Mouse (Mus musculus) duodenum, adult 2 months (tissue): ENCODE results near the gene Prg3. TPM values are rescaled to one million over a fixed set of nuclear protein-coding genes. Genes with fewer than 3 reads are reported as not detected.

Experiments used
- polyA plus RNA-seq: library from polyadenylated mRNA; depleted of rRNA; stranded (reverse); fragments of >200 nt; gene quantifications from 2 replicates; pipeline ENCODE4 v1.2.3, GENCODE M21; 2012; ENCODE audit warnings: low replicate concordance; rRNA removed

Prg3 gene
- not detected in 2 replicates for polyA plus RNA-seq

GRCm38 (mm10) chr2:84987930-84988329 lies at the start of gene Prg3:
Gene Prg3, plus strand, starts transcription at chr2:84988215.

DNA sequence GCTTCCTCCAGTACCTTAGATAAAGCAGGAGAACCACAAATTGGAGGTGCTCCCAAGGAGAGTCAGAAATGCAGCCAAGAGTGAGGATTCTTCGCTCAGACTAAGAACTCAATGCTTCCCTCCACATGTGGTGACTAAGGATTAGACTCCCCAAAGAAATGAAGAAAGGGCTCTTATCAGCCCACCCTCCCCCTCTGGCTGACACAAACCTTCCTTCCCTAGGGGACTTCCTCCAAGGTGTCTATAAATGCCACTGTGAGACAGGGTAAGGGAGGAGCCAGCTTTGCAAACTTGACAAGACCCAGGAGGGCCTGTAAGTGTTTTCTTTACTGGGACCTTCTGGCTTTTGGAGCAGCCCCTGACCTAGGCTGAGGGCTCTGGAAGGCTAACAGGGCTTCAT lies 7.8 kb upstream of the Prg3 start, which contains the start of gene Prg2:
Gene Prg2 (plus strand): TSS at position 274 of the 400 bp plus-strand sequence.

DNA sequence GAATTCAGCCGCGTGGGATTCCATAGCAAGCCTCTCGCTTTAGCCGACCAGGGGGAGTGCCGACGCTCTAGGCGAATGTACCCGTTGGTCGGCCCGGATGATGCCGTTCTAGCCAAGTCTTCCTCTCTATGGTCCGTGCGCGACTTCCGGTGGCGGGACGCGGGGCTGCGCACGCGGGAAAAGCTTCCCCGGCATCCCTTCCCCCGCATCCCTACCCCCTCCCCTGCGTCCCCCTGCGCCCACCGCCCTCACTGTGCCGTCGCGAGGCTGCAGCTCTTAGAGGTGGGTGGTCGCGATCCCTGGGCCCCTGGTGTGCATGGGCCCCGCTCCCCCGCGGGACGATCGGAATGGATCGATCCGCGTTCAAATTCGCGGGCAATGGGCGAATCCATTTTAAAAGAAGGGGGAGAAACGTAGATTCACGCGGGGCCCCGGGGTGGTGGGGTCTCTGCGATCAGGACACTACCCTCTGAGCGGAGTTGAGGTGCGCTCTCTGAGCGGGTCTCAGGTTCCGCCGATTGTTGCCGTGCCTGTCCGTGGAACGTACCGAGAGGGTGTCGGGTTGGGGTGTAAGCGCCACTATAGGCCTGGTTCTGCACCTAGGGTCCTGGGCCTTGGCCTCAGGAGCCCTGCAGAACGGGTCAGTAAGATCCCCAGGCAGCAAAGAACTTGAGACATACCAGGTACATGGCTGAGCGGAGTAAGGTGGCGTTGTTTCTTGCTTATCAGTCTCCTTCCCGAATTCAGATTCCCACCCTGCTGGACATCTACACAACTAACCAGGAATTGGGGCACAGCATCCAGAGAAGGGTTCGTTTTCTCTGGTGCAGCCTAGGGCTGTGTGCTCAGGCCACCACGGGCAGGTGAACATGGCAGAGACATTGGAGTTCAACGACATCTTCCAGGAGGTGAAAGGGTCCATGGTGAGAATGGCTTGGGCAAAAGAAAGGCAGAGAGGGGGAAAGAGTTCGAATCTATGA lies 49.3 kb downstream of the Prg3 start, which contains the start of the genes Ssrp1 and P2rx3:
Gene Ssrp1 (plus strand): TSS at position 188 of the 980 bp plus-strand sequence.
Gene P2rx3 (minus strand): TSS at position 416 of the 980 bp plus-strand sequence.

Other genes starting within 250 kb of the Prg3 start
- not detected in 2 replicates for gene Gm19426, start 244.6 kb upstream of the Prg3 start, polyA plus RNA-seq
- gene Serping1, start 212.8 kb upstream of the Prg3 start, polyA plus RNA-seq = 91.3 and 98.4 TPM in 2 replicates
- gene Ube2l6, start 189.4 kb upstream of the Prg3 start, polyA plus RNA-seq = 29.3 and 114 TPM in 2 replicates
- gene Smtnl1, start 165.6 kb upstream of the Prg3 start, polyA plus RNA-seq = not detected in 2 replicates
- gene Timm10, start 161.2 kb upstream of the Prg3 start, polyA plus RNA-seq = 19.8 and 23.5 TPM in 2 replicates
- gene Slc43a1, start 149.4 kb upstream of the Prg3 start, polyA plus RNA-seq = 1.8 and 3.4 TPM in 2 replicates
- gene Rtn4rl2, start 101.5 kb upstream of the Prg3 start, polyA plus RNA-seq = 4.3 and 17.8 TPM in 2 replicates
- gene Slc43a3, start 51.6 kb upstream of the Prg3 start, polyA plus RNA-seq = 16.4 and 16.8 TPM in 2 replicates
- gene Prg2, start 7.8 kb upstream of the Prg3 start, polyA plus RNA-seq = 1.2 and 1.7 TPM in 2 replicates
- gene Ssrp1, start 49.0 kb downstream of the Prg3 start, polyA plus RNA-seq = 43.0 and 56.0 TPM in 2 replicates
- 0.11 and 0.15 TPM in 2 replicates for gene P2rx3, start 49.2 kb downstream of the Prg3 start, polyA plus RNA-seq
- 44.5 and 49.1 TPM in 2 replicates for gene Tnks1bp1, start 59.8 kb downstream of the Prg3 start, polyA plus RNA-seq
- 3.1 and 3.2 TPM in 2 replicates for gene Aplnr, start 148.0 kb downstream of the Prg3 start, polyA plus RNA-seq
- gene Lrrc55, start 209.0 kb downstream of the Prg3 start, polyA plus RNA-seq = 0.27 and 0.79 TPM in 2 replicates